In the genomic region with DNA sequence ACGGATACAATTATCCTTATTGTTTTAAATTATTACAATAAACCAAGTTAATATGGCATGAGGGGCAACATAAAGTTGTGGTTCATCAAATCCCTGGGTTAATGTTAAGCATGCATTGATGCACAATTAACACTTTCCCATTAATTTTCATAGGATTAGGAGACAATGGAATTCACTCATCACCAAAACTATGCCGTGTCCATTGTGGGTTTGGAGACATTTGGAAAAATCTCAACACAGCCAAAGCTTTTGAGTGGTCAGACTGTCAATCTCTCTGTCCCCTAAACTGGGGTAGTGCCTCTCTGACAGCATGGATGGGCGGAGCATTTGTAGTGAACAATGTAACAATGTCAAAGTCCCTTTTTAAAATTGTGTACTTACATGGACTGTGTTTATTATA, we compare ENCODE assay signal across 10 mouse cellular contexts. TPM values are rescaled to one million over a fixed set of nuclear protein-coding genes. Genes with fewer than 3 reads are reported as not detected.
A peak's percentile ranks its signal among the peaks of the same experiment; 100 is the strongest.
DNase-seq lines count a peak whose midpoint lies in the region; ATAC-seq and TF ChIP-seq lines count a peak whose summit lies in the region.
"Had no signal": no experiment of that assay in that cellular context is flagged by ENCODE, and none has a peak within 500 bp of the region (broad histone marks: within the 10 kb centered on the region; RNA-seq: fewer than 3 reads in every experiment).

No protein-coding gene starts in this region.

- H3K79me2 ChIP-seq in myocyte (ENCODE audit: control insufficient read depth, insufficient read depth) = peaks cover 31% of the 10 kb centered on the region

- TF ChIP-seq CTCF in left cerebral cortex, adult 2 months (IDR thresholded peaks at IDR 0.05) = no peak
- TF ChIP-seq CTCF in hindbrain, postnatal 0 days (IDR thresholded peaks at IDR 0.05; ENCODE audit: low read depth) = no peak

- no peak for DNase-seq in left cerebral cortex, adult 2 months (ENCODE audit: extremely low spot score in 1 of 2, low spot score in 2 of 2)
- no peak for DNase-seq in left cerebral cortex, postnatal 25 days (ENCODE audit: low spot score in 2 of 2)
- no peak for DNase-seq in embryonic facial prominence, embryonic 14.5 days (ENCODE audit: low spot score)
- no peak for DNase-seq in hindbrain, postnatal 0 days (ENCODE audit: low spot score)
- no peak for DNase-seq in left cerebral cortex, adult 18-20 months (ENCODE audit: low spot score in 2 of 2)
- DNase-seq in layer of hippocampus, adult 9-11 months = no peak
- DNase-seq: kidney, adult 11 months had no signal

- H3K9ac ChIP-seq in embryonic facial prominence, embryonic 14.5 days (ENCODE audit: low read depth, low read length) = no peak overlapping the region
- no peak overlapping the region for H3K9ac ChIP-seq in hindbrain, postnatal 0 days (replicated peaks; ENCODE audit: low read length)

- intact Hi-C loops in left cerebral cortex, adult 2 months (cut with DNase I) = loop anchor here (2.0 kb wide), 1 partner anchor 99 kb away; no protein-coding TSS in a partner anchor
- intact Hi-C loops in left cerebral cortex, postnatal 25 days (cut with DNase I) = loop anchor here (5.0 kb wide), 3 partner anchors 77 to 167 kb away; no protein-coding TSS in a partner anchor

- H3K4me3 ChIP-seq in left cerebral cortex, adult 2 months = no peak overlapping the region; the same call in 1 of the 2 replicates
- peak overlapping the region; percentile 90 for H3K4me3 ChIP-seq in embryonic facial prominence, embryonic 14.5 days (ENCODE audit: low read depth, low read length)
- H3K4me3 ChIP-seq in hindbrain, postnatal 0 days (ENCODE audit: low read length) = peak overlapping the region; percentile 98; the same call in 1 of the 2 replicates
- H3K4me3 ChIP-seq in myocyte = peak overlapping the region; percentile 63

- H3K36me3 ChIP-seq in embryonic facial prominence, embryonic 14.5 days (ENCODE audit: control insufficient read depth, insufficient read depth, low read length) = no peaks in the 10 kb centered on the region
- H3K36me3 ChIP-seq in hindbrain, postnatal 0 days (ENCODE audit: insufficient read depth, low read length) = no peaks in the 10 kb centered on the region
- H3K36me3 ChIP-seq in myocyte (ENCODE audit: control insufficient read depth, insufficient read depth) = peaks cover 4% of the 10 kb centered on the region

- WGBS in embryonic facial prominence, embryonic 14.5 days = 47% methylated on average over 3 of the region's 3 CpGs
- 27% methylated on average over 3 of the region's 3 CpGs for WGBS in hindbrain, postnatal 0 days

- H3K4me2 ChIP-seq in embryonic facial prominence, embryonic 14.5 days (ENCODE audit: low read depth, low read length) = peak overlapping the region; percentile 86
- peak overlapping the region; percentile 98; the same call in 1 of the 2 replicates for H3K4me2 ChIP-seq in hindbrain, postnatal 0 days (ENCODE audit: low read depth, low read length)
- H3K4me2 ChIP-seq in myocyte (ENCODE audit: low read depth) = peak overlapping the region; percentile 87

- peak overlapping the region; percentile 97; the same call in 1 of the 2 replicates for H3K27ac ChIP-seq in left cerebral cortex, adult 2 months
- H3K27ac ChIP-seq in embryonic facial prominence, embryonic 14.5 days (replicated peaks; ENCODE audit: low read depth, low read length) = no peak overlapping the region
- 0 out of 2 replicates have a peak overlapping the region, but pooled peaks have one; percentile 96 for H3K27ac ChIP-seq in hindbrain, postnatal 0 days
- H3K27ac ChIP-seq: macrophage had no signal

- no peak overlapping the region for H3ac ChIP-seq in myocyte (ENCODE audit: control insufficient read depth, insufficient read length)

- ATAC-seq in embryonic facial prominence, embryonic 14.5 days (ENCODE audit: low read depth) = no peak
- no peak for ATAC-seq in hindbrain, postnatal 0 days
- no peak for ATAC-seq in activated CD4-positive, CD25-positive, alpha-beta regulatory T cell, adult 4 months

- no peak for TF ChIP-seq POLR2A in myocyte (IDR thresholded peaks at IDR 0.05; ENCODE audit: insufficient read length, low read depth)

- no peaks in the 10 kb centered on the region for H3K9me3 ChIP-seq in embryonic facial prominence, embryonic 14.5 days (ENCODE audit: control insufficient read depth, low read length)
- H3K9me3 ChIP-seq in hindbrain, postnatal 0 days (ENCODE audit: low read length) = no peaks in the 10 kb centered on the region

- H3K27me3 ChIP-seq in embryonic facial prominence, embryonic 14.5 days (replicated peaks; ENCODE audit: control insufficient read depth, insufficient read depth, low read length) = no peaks in the 10 kb centered on the region
- no peaks in the 10 kb centered on the region for H3K27me3 ChIP-seq in hindbrain, postnatal 0 days (ENCODE audit: insufficient read depth, low read length)
- H3K27me3 ChIP-seq in myocyte (ENCODE audit: control insufficient read depth, insufficient read depth, insufficient read length) = no peaks in the 10 kb centered on the region

- H3K4me1 ChIP-seq in embryonic facial prominence, embryonic 14.5 days (ENCODE audit: control insufficient read depth, insufficient read depth, low read length) = peaks cover 10% of the 10 kb centered on the region
- H3K4me1 ChIP-seq in hindbrain, postnatal 0 days (ENCODE audit: insufficient read depth, low read length) = peaks cover 9% of the 10 kb centered on the region; the same call in 1 of the 2 replicates

TF ChIP-seq in myocyte, 11 proteins besides CTCF, POLR2A, EP300 and RAD21:
- TF ChIP-seq POLR2AphosphoS2 (IDR thresholded peaks at IDR 0.05; ENCODE audit: insufficient read length, low read depth) (no peak), CEBPB (IDR thresholded peaks at IDR 0.05; ENCODE audit: insufficient read depth, poor library complexity, severe bottlenecking) (no peak), MYOD1 (IDR thresholded peaks at IDR 0.05; ENCODE audit: control insufficient read depth in 1 of 3, insufficient read length in 2 of 3, low read depth in 2 of 3) (no peak), USF1 (IDR thresholded peaks at IDR 0.05; ENCODE audit: low read depth) (no peak), TCF12 (IDR thresholded peaks at IDR 0.05; ENCODE audit: insufficient read depth, poor library complexity, severe bottlenecking) (no peak), TCF3 (IDR thresholded peaks at IDR 0.05; ENCODE audit: insufficient read length, low read depth) (no peak), REST (IDR thresholded peaks at IDR 0.05; ENCODE audit: insufficient read depth, insufficient read length) (no peak), MAX (IDR thresholded peaks at IDR 0.05; ENCODE audit: low read depth) (no peak), MYOG (IDR thresholded peaks at IDR 0.05; ENCODE audit: control insufficient read depth in 1 of 3, insufficient read depth in 1 of 3, insufficient read length in 2 of 3, low read depth in 2 of 3) (no peak), E2F4 (IDR thresholded peaks at IDR 0.05; ENCODE audit: insufficient read depth) (no peak), SRF (IDR thresholded peaks at IDR 0.05; ENCODE audit: control insufficient read depth, insufficient read length, low read depth) (no peak)

RNA-seq across cellular contexts. Expression of a gene that starts 1.3 kb away (rescaled TPM):
- total RNA-seq in left cerebral cortex, adult 2 months (2021) = 100 to 1,000 TPM; 126 to 140 TPM
- 100 to 1,000 TPM; 116 to 123 TPM for total RNA-seq in left cerebral cortex, postnatal 25 days (2021)
- 15.2 and 15.9 TPM in 2 replicates for polyA plus RNA-seq in embryonic facial prominence, embryonic 14.5 days (2014; fragmentation: Nextera tagmentation; extraction: Ambion mirVana)
- total RNA-seq in hindbrain, postnatal 0 days (2014; rRNA removed) = 165 and 170 TPM in 2 replicates
- polyA plus RNA-seq in hindbrain, postnatal 0 days (2015; fragmentation: Nextera tagmentation; extraction: Ambion mirVana) = 33.0 and 36.8 TPM in 2 replicates
- 37.9 TPM for polyA plus RNA-seq in myocyte (2012; fragmentation: generic; extraction: Trizol)
- total RNA-seq in left cerebral cortex, adult 18-20 months (2021) = 100 to 1,000 TPM; 119 to 127 TPM
- polyA plus RNA-seq in activated CD4-positive, CD25-positive, alpha-beta regulatory T cell, adult 4 months (2017; shearing (Covaris generic)) = 10 to 100 TPM; 21.6 to 25.6 TPM
